Mouse (Mus musculus): Measurements from ENCODE around the gene Ints13.
"Not testable (repeated sequence)": the region's sequence is repeated elsewhere in the genome, so short reads cannot be mapped to it uniquely, and the experiment has no call there.

Ints13 gene

GRCm38 (mm10) chr6:146577310-146578109, at the start of gene Ints13:
TSS of gene Ints13 (minus strand) at chr6:146577835.
- DNase-seq, result peak; percentile 99

DNA sequence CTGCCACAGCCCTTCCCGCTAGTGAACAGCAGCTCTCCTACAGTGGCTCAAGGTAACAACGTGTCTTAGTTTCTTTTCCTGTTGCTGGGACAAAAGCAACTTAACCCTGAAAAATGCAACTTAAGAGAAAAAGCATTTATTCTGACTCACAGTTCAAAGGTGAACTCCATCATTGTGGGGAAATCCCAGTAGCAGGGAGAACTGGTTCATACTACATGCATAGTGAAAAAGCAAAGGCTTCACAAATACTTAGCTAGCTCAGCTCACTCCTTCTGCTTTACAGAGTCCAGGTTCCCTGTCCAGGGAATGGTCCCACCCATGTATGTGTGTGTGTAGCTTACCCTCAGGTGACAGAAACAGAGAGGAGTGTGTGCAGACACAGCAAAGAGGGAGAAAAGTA, 39.0 kb upstream of the Ints13 start:
- no peak for DNase-seq

DNA sequence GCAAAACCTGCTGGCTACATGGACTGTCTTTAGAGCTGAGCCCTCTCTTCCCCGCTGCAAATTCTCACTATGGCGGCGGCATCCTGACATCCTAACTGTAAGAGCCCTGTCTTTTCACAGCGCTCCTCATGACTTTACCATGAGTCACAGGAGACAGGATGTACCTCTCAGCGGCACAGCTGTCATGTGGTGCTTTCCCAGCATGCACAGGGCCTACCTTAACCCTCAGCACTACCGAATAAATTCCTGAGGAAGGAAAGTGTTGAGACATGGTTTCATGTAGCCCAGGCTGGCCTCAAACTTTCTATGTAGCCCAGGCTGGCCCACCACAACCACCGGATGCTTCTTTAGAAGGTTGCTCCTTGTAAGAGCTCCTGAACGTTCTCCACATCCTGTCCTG, 38.3 kb upstream of the Ints13 start:
- DNase-seq, result no peak

DNA sequence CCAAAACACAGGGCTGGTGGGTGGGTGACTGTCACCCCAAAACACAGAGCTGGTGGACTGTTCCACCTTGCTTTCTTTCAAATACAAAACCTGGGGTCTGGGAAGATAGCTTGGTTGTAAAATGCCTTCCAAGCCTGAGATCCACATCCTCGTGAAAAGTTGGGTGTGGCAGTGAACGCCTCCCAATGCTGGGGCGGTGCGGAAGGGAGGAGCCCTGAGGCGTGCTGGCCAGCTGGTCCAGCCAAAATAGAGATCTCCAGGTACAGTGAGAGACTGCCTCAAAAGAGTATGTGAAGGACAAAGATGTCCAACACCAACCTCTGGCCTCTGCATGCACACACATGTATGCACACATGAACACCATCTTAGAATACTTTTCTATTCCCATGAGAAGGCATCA, 36.9 kb upstream of the Ints13 start:
- DNase-seq, result no peak

- no peak for DNase-seq
These were observed 36.3 kb upstream of the Ints13 start for GRCm38 (mm10) chr6:146613907-146614306.

GRCm38 (mm10) chr6:146612736-146613135, 35.1 kb upstream of the Ints13 start:
- no peak for DNase-seq

- DNase-seq, result no peak
These were observed 34.3 kb upstream of the Ints13 start for GRCm38 (mm10) chr6:146611897-146612296.

- DNase-seq, result no peak
These were observed 33.8 kb upstream of the Ints13 start for GRCm38 (mm10) chr6:146611385-146611784.

GRCm38 (mm10) chr6:146603651-146604050, 26.0 kb upstream of the Ints13 start:
- no peak for DNase-seq

DNA sequence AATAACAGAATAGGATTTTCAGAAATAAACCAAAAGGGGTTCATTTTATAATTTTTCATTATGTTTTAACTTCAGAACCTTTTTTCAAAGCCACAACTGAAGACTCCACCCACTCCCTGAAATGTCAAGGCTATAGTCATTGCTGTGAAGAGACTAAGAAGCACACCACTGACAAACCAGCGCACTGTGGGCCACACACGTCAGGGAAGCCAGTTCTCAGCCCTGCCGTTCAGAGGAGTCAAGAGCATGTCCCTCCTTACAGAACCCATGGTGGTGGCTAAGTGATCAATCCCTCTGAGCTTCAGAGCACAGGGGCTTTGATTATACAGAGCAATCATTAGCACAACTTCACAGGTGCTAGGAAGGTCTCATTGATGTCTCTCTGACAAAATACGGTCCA, 25.0 kb upstream of the Ints13 start:
- no peak for DNase-seq

DNA sequence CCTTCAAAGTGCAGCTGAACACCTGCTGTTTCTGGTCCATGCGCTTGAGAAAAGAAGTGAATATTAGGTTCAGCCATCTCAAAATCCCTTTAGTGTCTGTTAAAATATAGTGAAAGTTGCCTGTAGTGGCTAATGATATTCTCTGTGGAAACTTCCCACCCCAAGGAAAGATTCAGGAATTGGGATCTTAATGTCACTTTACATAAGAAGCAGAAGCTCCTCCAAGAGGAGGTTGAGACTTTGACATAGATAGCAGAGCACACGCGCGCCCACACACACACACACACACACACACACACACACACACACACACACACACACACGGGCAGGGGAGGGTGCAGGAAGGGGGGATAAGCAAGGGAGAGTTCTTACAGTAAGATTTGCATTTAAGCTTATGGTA, 7.5 kb upstream of the Ints13 start:
- no peak for DNase-seq

GRCm38 (mm10) chr6:146583366-146584046, 5.9 kb upstream of the Ints13 start:
- DNase-seq, result no peak

GRCm38 (mm10) chr6:146580381-146580926, 2.8 kb upstream of the Ints13 start:
- no peak for DNase-seq

DNA sequence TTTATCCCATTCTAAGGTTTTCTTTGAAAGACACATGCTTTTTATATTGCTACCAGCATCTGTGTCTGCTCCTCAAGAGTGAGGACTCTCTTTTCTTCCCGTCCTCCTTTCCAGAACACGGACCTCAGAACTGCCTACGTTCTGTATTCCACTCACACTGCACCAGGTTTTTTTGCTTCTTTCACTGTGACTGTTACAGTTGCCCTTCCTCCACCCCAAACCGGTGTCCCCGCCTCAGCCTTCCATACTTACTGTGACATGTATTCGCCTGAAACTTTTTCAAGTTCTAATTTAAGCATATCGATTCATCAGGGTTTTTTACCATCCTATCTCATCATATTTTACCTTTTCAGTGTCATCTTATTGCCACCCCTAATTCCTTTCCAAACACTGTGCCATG, 951 bp upstream of the Ints13 start:
- peak; percentile 34 for DNase-seq

DNA sequence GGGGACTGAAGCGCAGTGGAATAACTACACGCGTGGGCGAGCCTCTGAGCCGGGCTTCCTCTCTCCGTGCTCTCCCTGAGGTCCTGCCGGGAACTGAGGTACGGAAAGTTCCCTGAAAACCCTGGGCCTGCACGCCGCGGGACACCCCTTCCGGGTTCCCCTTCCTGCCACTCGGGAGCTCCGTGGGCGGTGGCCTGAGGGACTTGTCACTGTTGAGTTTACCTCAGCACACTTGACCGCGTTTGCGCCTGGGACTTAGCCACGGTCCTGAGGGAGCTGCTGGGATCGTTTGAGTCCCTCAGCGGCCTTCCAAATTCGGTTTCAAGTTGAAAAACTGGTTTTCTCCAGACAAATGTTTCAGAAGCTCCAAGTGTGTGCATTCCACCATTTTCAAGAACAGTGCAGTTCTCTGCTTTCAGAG, 486 bp upstream of the Ints13 start:
- no peak for DNase-seq

DNA sequence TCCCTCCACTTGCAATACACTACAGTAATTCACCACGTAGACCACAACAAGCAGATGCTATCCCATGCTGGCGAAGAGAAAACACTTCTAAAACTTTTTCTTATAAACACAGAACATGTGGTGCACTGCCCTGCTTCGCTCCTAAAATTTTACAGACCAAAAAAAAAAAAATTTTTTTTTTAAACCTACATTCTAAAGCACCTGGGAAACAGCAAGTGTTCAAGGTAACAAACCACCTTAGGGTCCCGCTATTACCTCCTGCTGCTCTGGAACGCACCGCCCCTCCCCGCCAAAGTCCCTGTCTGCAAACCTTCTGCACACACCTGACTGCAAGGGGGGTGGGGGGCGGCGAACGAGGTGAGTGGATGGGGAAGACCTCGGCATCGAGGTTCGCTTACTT, 732 bp downstream of the Ints13 start, which contains the start of gene Fgfr1op2:
Gene Fgfr1op2 (plus strand): TSS at position 301 of the 400 bp plus-strand sequence.
- no peak for DNase-seq

GRCm38 (mm10) chr6:146572073-146572472, 5.6 kb downstream of the Ints13 start:
- no peak for DNase-seq

DNA sequence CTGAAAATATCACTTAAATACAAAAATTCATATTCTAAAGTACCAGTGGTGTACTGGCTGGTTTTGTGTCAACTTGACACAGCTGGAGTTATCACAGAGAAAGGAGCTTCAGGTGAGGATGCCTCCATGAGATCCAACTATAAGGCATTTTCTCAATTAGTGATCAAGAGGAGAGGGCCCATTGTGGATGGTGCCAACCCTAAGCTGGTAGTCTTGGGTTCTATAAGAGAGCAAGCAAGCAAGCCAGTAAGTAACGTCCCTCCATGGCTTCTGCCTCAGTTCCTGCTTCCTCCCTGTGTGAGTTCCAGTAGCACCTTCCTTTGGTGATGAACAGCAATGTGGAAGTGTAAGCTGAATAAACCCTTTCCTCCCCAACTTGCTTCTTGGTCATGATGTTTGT, 15.2 kb downstream of the Ints13 start:
- DNase-seq, result not testable (repeated sequence)

GRCm38 (mm10) chr6:146551326-146551725, 26.3 kb downstream of the Ints13 start:
- DNase-seq, result no peak

- no peak for DNase-seq
These were observed 27.2 kb downstream of the Ints13 start for GRCm38 (mm10) chr6:146550421-146550820.

- DNase-seq, result no peak
These were observed 32.3 kb downstream of the Ints13 start for GRCm38 (mm10) chr6:146545289-146545865.

GRCm38 (mm10) chr6:146544622-146545021, 33.0 kb downstream of the Ints13 start:
- no peak for DNase-seq

DNA sequence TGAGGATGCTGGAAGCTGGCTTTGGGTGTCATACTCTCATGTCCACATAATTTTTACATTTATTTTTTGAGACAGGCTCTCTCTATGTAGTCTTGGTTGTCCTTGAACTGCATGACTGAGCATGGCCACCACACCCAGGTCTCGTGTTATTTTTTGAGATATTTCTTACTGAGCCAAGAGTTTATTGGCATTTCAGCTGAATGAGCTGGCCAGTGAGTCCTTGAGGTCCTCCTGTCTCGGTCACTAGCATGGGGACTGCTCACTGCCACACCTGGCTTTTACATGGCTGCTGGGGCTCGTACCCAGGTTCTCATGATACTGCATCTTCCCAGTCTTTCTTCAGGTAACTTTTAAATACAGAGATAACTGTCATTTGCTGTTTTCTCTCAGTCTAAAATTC, 37.2 kb downstream of the Ints13 start:
- DNase-seq, result no peak

DNA sequence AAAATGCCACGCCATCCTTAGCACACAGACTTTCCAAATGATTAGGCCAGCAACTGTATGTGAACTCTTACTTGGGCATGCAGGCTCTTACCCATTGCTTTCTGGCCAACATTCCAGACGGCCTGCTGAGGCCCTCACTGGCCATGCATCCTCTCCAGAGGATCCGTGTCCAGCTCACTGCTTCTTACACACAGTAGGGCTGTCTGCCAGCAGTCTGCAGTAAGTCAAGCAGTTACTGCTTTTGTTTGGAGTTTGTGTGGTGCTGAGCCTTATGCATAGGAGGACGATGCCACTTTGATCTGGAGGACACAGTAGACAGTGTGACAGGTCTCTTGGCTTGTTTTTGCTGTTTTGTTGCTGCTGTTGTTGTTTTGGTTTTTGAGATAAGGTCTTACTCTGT, 39.0 kb downstream of the Ints13 start:
- no peak for DNase-seq
